Mouse (Mus musculus): ENCODE measurements around the gene Xrcc3. TPM values are rescaled to one million over a fixed set of nuclear protein-coding genes. Genes with fewer than 3 reads are reported as not detected.

Gene Xrcc3
- polyA plus RNA-seq, 1 experiment, result 4.8 TPM

DNA sequence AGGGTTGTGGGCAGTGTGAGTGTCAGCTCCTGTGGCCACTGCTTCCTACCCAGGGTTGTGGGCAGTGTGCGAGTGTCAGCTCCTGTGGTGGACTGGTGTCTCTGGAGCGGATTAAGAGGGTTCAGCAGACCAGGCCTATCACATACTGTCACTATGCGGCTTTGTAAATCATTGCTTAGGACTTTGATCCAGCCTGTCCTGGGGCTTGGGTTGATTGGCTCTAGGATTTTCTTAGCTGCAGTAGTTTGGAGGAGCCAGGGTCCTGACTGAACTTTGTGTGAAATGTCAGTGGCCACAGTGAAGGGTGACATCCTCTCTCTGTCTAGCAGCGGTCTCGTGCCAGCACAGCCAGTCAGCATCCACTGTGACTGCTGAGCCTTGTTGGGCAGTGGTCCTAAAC is 23.6 kb downstream of the Xrcc3 start:
- no peak overlapping the region for H3K4me3 ChIP-seq (ENCODE audit: insufficient read depth, poor library complexity, severe bottlenecking)
- H3K79me3 ChIP-seq (ENCODE audit: low read depth), result no peaks in the 10 kb centered on the region
- H3K36me3 ChIP-seq (ENCODE audit: control insufficient read depth, insufficient read depth), result peaks cover 74% of the 10 kb centered on the region
- H3K79me2 ChIP-seq (ENCODE audit: control insufficient read depth, insufficient read depth), result peaks cover 8% of the 10 kb centered on the region
- no peak overlapping the region for H3ac ChIP-seq (ENCODE audit: control insufficient read depth, insufficient read length, low read depth)
- H3K27me3 ChIP-seq (ENCODE audit: control insufficient read depth, insufficient read depth, insufficient read length), result no peaks in the 10 kb centered on the region
- TF ChIP-seq FOSL1 (IDR thresholded peaks at IDR 0.05; ENCODE audit: insufficient read depth, low read length, poor library complexity, severe bottlenecking) (no peak), MAX (IDR thresholded peaks at IDR 0.05) (no peak), CTCF (IDR thresholded peaks at IDR 0.05; ENCODE audit: control insufficient read depth, insufficient read depth, insufficient read length) (no peak), USF1 (IDR thresholded peaks at IDR 0.05; ENCODE audit: low read depth) (no peak)

DNA sequence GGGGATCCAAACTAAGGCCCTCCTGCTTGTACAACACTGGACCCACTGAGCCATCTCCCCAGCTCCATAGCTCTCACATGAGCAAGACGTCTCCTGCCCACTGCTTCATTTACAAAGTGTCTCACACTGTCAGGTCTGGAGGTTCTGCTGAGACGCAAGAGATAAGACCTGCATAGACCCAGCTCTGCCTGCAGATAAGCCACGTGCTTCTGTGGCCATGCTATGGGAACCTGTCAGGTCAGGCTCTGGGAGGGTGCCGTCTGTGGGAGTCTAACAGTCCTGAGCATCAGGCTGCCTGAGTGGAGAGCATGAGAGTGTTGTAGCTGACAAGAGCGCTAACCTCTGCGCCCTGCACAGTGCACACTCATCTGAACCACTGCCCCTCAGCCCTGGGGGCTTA is 26.7 kb downstream of the Xrcc3 start:
- H3ac ChIP-seq (ENCODE audit: control insufficient read depth, insufficient read length, low read depth), result no peak overlapping the region
- no peaks in the 10 kb centered on the region for H3K27me3 ChIP-seq (ENCODE audit: control insufficient read depth, insufficient read depth, insufficient read length)
- no peak overlapping the region for H3K4me3 ChIP-seq (ENCODE audit: insufficient read depth, poor library complexity, severe bottlenecking)
- TF ChIP-seq MAX (IDR thresholded peaks at IDR 0.05) (no peak), CTCF (IDR thresholded peaks at IDR 0.05; ENCODE audit: control insufficient read depth, insufficient read depth, insufficient read length) (no peak), MYOD1 (IDR thresholded peaks at IDR 0.05; ENCODE audit: control insufficient read depth, insufficient read length, low read depth) (no peak), MYOG (IDR thresholded peaks at IDR 0.05; ENCODE audit: control insufficient read depth, extremely low read depth, insufficient read length) (no peak), USF1 (IDR thresholded peaks at IDR 0.05; ENCODE audit: low read depth) (no peak), CEBPB (IDR thresholded peaks at IDR 0.05; ENCODE audit: low read depth) (no peak), FOSL1 (IDR thresholded peaks at IDR 0.05; ENCODE audit: insufficient read depth, low read length, poor library complexity, severe bottlenecking) (no peak)
- no peaks in the 10 kb centered on the region for H3K79me3 ChIP-seq (ENCODE audit: low read depth)
- peaks cover 71% of the 10 kb centered on the region for H3K36me3 ChIP-seq (ENCODE audit: control insufficient read depth, insufficient read depth)
- H3K79me2 ChIP-seq (ENCODE audit: control insufficient read depth, insufficient read depth), result no peaks in the 10 kb centered on the region

DNA sequence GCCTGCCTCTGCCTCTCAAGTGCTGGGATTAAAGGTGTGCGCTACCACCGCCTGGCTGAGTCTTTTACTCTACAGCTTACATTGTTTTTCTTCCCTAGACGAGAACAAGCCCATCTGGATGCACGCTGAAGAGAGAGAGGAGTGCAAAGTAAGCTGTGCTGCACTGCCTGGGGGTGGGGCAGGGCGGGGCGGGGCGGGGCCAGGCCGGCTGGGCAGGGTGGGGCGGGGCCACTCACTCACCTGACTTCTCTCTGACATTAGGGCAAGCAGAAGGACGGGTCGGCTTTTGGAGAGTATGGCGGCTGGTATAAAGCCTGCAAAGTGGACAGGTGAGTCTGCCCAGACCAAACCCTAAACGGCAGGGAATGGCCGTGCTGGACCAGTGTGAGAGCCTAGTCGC is 28.5 kb downstream of the Xrcc3 start:
- Histone ChIP-seq H3K27me3 (ENCODE audit: control insufficient read depth, insufficient read depth, insufficient read length) (no peaks in the 10 kb centered on the region), H3K4me3 (ENCODE audit: insufficient read depth, poor library complexity, severe bottlenecking) (no peak overlapping the region), H3K79me3 (ENCODE audit: low read depth) (no peaks in the 10 kb centered on the region), H3K36me3 (ENCODE audit: control insufficient read depth, insufficient read depth) (peaks cover 69% of the 10 kb centered on the region), H3K79me2 (ENCODE audit: control insufficient read depth, insufficient read depth) (peaks cover 5% of the 10 kb centered on the region), H3ac (ENCODE audit: control insufficient read depth, insufficient read length, low read depth) (no peak overlapping the region)
- TF ChIP-seq MYOD1 (IDR thresholded peaks at IDR 0.05; ENCODE audit: control insufficient read depth, insufficient read length, low read depth) (no peak), CTCF (IDR thresholded peaks at IDR 0.05; ENCODE audit: control insufficient read depth, insufficient read depth, insufficient read length) (no peak), MYOG (IDR thresholded peaks at IDR 0.05; ENCODE audit: control insufficient read depth, extremely low read depth, insufficient read length) (no peak), USF1 (IDR thresholded peaks at IDR 0.05; ENCODE audit: low read depth) (no peak), MAX (IDR thresholded peaks at IDR 0.05) (no peak)

DNA sequence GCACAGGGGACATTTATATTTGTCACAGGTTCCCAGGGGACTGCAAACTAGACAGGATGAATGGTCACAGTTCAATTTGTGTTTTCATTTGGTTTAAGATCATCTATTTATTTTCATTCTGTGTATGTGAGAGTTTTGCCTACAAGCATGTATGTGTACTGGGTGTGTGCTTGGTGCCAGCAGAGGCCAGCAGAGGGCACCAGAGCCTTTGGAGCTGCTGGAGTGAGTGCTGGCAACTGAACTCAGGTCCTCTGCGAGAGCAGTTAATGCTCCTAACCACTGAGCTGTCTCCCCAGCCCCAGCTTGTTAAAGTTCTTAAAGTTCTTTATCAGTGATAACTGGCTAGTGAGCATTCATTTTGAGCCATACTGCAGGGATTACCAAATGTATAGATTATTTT is 34.1 kb downstream of the Xrcc3 start:
- TF ChIP-seq CTCF (IDR thresholded peaks at IDR 0.05; ENCODE audit: control insufficient read depth, insufficient read depth, insufficient read length), result peak; percentile 15
- no peak for TF ChIP-seq MAX (IDR thresholded peaks at IDR 0.05)
- no peak overlapping the region for H3ac ChIP-seq (ENCODE audit: control insufficient read depth, insufficient read length, low read depth)
- H3K79me2 ChIP-seq (ENCODE audit: control insufficient read depth, insufficient read depth), result peaks cover 33% of the 10 kb centered on the region
- peaks cover 11% of the 10 kb centered on the region for H3K79me3 ChIP-seq (ENCODE audit: low read depth)
- H3K4me3 ChIP-seq (ENCODE audit: insufficient read depth, poor library complexity, severe bottlenecking), result no peak overlapping the region
- peaks cover 88% of the 10 kb centered on the region for H3K36me3 ChIP-seq (ENCODE audit: control insufficient read depth, insufficient read depth)
- H3K27me3 ChIP-seq (ENCODE audit: control insufficient read depth, insufficient read depth, insufficient read length), result no peaks in the 10 kb centered on the region

DNA sequence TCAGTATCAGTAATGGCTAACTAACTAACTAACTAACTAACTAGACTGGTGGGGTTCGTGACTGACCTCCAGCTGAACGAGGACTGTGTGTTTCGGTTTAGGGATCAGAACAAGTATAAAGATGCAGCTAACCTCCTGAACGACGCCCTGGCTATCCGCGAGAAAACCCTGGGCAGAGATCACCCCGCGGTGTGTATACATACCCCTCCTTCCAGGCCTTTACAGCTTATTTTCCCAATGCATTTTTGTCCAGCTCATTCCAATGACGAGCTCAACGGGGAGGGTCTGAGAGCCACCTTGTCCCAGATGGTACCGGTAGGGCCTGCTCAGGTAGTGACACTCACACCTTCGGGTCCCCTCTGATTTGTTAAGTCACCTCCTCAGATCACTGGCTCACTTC is 35.8 kb downstream of the Xrcc3 start:
- Histone ChIP-seq H3K36me3 (ENCODE audit: control insufficient read depth, insufficient read depth) (peaks cover 93% of the 10 kb centered on the region), H3ac (ENCODE audit: control insufficient read depth, insufficient read length, low read depth) (no peak overlapping the region), H3K79me2 (ENCODE audit: control insufficient read depth, insufficient read depth) (peaks cover 48% of the 10 kb centered on the region), H3K27me3 (ENCODE audit: control insufficient read depth, insufficient read depth, insufficient read length) (no peaks in the 10 kb centered on the region), H3K79me3 (ENCODE audit: low read depth) (peaks cover 14% of the 10 kb centered on the region), H3K4me3 (ENCODE audit: insufficient read depth, poor library complexity, severe bottlenecking) (no peak overlapping the region)
- TF ChIP-seq USF1 (IDR thresholded peaks at IDR 0.05; ENCODE audit: low read depth) (no peak), MYOG (IDR thresholded peaks at IDR 0.05; ENCODE audit: control insufficient read depth, extremely low read depth, insufficient read length) (no peak), MAX (IDR thresholded peaks at IDR 0.05) (no peak), MYOD1 (IDR thresholded peaks at IDR 0.05; ENCODE audit: control insufficient read depth, insufficient read length, low read depth) (no peak), FOSL1 (IDR thresholded peaks at IDR 0.05; ENCODE audit: insufficient read depth, low read length, poor library complexity, severe bottlenecking) (no peak)

DNA sequence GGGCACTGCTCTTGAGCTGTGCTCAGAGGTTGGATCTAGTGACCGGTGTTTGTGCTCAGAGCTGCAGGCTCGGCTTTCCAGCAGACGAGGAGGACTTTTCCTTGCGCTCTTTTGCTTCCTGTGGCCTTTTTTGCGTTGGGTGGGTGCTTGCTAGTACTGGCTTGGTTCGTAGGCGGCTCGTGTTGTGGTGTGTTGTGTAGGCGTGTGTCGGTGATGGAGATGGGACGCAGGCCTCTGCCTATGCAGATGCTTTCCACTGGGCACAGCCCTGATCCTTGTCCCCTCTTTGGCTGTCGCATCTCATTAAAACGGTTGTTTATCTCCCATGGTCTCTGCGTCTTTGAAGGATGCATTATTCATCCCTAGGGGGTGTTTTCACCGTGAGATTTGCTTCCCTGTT is 38.8 kb downstream of the Xrcc3 start:
- H3K36me3 ChIP-seq (ENCODE audit: control insufficient read depth, insufficient read depth), result peaks cover 74% of the 10 kb centered on the region
- peaks cover 71% of the 10 kb centered on the region for H3K79me2 ChIP-seq (ENCODE audit: control insufficient read depth, insufficient read depth)
- H3K27me3 ChIP-seq (ENCODE audit: control insufficient read depth, insufficient read depth, insufficient read length), result no peaks in the 10 kb centered on the region
- H3K79me3 ChIP-seq (ENCODE audit: low read depth), result peaks cover 31% of the 10 kb centered on the region
- no peak overlapping the region for H3K4me3 ChIP-seq (ENCODE audit: insufficient read depth, poor library complexity, severe bottlenecking)
- TF ChIP-seq MAX (IDR thresholded peaks at IDR 0.05) (no peak), CEBPB (IDR thresholded peaks at IDR 0.05; ENCODE audit: low read depth) (no peak), CTCF (IDR thresholded peaks at IDR 0.05; ENCODE audit: control insufficient read depth, insufficient read depth, insufficient read length) (no peak), FOSL1 (IDR thresholded peaks at IDR 0.05; ENCODE audit: insufficient read depth, low read length, poor library complexity, severe bottlenecking) (no peak), USF1 (IDR thresholded peaks at IDR 0.05; ENCODE audit: low read depth) (no peak), MYOG (IDR thresholded peaks at IDR 0.05; ENCODE audit: control insufficient read depth, extremely low read depth, insufficient read length) (no peak), MYOD1 (IDR thresholded peaks at IDR 0.05; ENCODE audit: control insufficient read depth, insufficient read length, low read depth) (no peak)
- no peak overlapping the region for H3ac ChIP-seq (ENCODE audit: control insufficient read depth, insufficient read length, low read depth)

Data from C2C12 (cell line).